Mouse (Mus musculus): Measurements from ENCODE around the gene Eea1.

Gene Eea1

GRCm38 (mm10) chr10:95949410-95949809 lies 9.0 kb downstream of the Eea1 start:
- no peak for DNase-seq (ENCODE audit: low spot score)

GRCm38 (mm10) chr10:95950194-95950593 lies 9.7 kb downstream of the Eea1 start:
- DNase-seq (ENCODE audit: low spot score) = no peak

GRCm38 (mm10) chr10:95950797-95951196 lies 10.3 kb downstream of the Eea1 start:
- no peak for DNase-seq (ENCODE audit: low spot score)

- DNase-seq (ENCODE audit: low spot score) = no peak
Observed at GRCm38 (mm10) chr10:95951346-95951745, 10.9 kb downstream of the Eea1 start.

GRCm38 (mm10) chr10:95956629-95957028 lies 16.2 kb downstream of the Eea1 start:
- no peak for DNase-seq (ENCODE audit: low spot score)

GRCm38 (mm10) chr10:95957574-95957973 lies 17.1 kb downstream of the Eea1 start:
- no peak for DNase-seq (ENCODE audit: low spot score)

- no peak for DNase-seq (ENCODE audit: low spot score)
Observed at GRCm38 (mm10) chr10:95964679-95965078, 24.2 kb downstream of the Eea1 start.

GRCm38 (mm10) chr10:95969694-95970093 lies 29.2 kb downstream of the Eea1 start:
- DNase-seq (ENCODE audit: low spot score) = no peak

GRCm38 (mm10) chr10:95970744-95971212 lies 30.3 kb downstream of the Eea1 start:
- DNase-seq (ENCODE audit: low spot score) = no peak

- DNase-seq (ENCODE audit: low spot score) = no peak
Observed at GRCm38 (mm10) chr10:95971341-95971740, 30.9 kb downstream of the Eea1 start.

- no peak for DNase-seq (ENCODE audit: low spot score)
Observed at GRCm38 (mm10) chr10:95971942-95972341, 31.5 kb downstream of the Eea1 start.

- DNase-seq (ENCODE audit: low spot score) = no peak
Observed at GRCm38 (mm10) chr10:95974462-95974861, 34.0 kb downstream of the Eea1 start.

GRCm38 (mm10) chr10:95976798-95977197 lies 36.3 kb downstream of the Eea1 start:
- DNase-seq (ENCODE audit: low spot score) = no peak

GRCm38 (mm10) chr10:95989731-95990130 lies 49.3 kb downstream of the Eea1 start:
- DNase-seq (ENCODE audit: low spot score) = no peak

- no peak for DNase-seq (ENCODE audit: low spot score)
Observed at GRCm38 (mm10) chr10:95991176-95991575, 50.7 kb downstream of the Eea1 start.

- no peak for DNase-seq (ENCODE audit: low spot score)
Observed at GRCm38 (mm10) chr10:96000904-96001303, 60.5 kb downstream of the Eea1 start.

- peak; percentile 2 for DNase-seq (ENCODE audit: low spot score)
Observed at GRCm38 (mm10) chr10:96015738-96016137, 75.3 kb downstream of the Eea1 start.

- DNase-seq (ENCODE audit: low spot score) = no peak
Observed at GRCm38 (mm10) chr10:96017418-96017817, 77.0 kb downstream of the Eea1 start.

GRCm38 (mm10) chr10:96033356-96033984 lies 93.0 kb downstream of the Eea1 start:
- peak; percentile 7 for DNase-seq (ENCODE audit: low spot score)

- DNase-seq (ENCODE audit: low spot score) = no peak
Observed at GRCm38 (mm10) chr10:96034106-96034505, 93.7 kb downstream of the Eea1 start.

GRCm38 (mm10) chr10:96035951-96036350 lies 95.5 kb downstream of the Eea1 start:
- no peak for DNase-seq (ENCODE audit: low spot score)

GRCm38 (mm10) chr10:96044216-96044615 lies 103.8 kb downstream of the Eea1 start:
- no peak for DNase-seq (ENCODE audit: low spot score)

- DNase-seq (ENCODE audit: low spot score) = no peak
Observed at GRCm38 (mm10) chr10:96047960-96048536, 107.6 kb downstream of the Eea1 start.

GRCm38 (mm10) chr10:96048550-96048949 lies 108.1 kb downstream of the Eea1 start:
- no peak for DNase-seq (ENCODE audit: low spot score)

All from T-cell, adult 2 months (primary cell).